Mouse (Mus musculus) lung, adult 2 months (tissue): ENCODE measurements around the gene Hist1h2bb.
"Not testable (repeated sequence)": the region's sequence is repeated elsewhere in the genome, so short reads cannot be mapped to it uniquely, and the experiment has no call there.

Experiments
- CTCF ChIP-seq: fragments of 200-500 bp; IDR thresholded peaks from 2 replicates; pipeline ENCODE4 v1.5.1; 2011; ENCODE audit warnings: mild to moderate bottlenecking, low read length, control low read depth; ENCODE audit not compliant: insufficient read depth
- POLR2A ChIP-seq: fragments of 200-500 bp; IDR thresholded peaks from 2 replicates; pipeline ENCODE4 v1.6.1; 2011; ENCODE audit warnings: low read depth, mild to moderate bottlenecking, control low read depth, low read length, borderline replicate concordance; ENCODE audit errors: extremely low read depth

DNA sequence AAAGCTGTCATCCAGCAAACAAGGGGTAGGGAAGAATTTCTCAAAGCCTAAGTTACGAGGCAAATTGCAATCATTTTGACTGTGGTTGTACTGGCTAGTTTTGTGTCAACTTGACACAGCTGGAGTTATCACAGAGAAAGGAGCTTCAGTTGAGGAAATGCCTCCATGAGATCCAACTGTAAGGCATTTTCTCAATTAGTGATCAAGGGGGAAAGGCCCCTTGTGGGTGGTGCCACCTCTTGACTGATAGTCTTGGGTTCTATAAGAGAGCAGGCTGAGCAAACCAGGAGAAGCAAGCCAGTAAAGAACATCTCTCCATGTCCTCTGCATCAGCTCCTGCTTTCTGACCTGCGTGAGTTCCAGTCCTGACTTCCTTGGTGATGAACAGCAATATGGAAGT is 23.1 kb downstream of the Hist1h2bb start, which contains the start of gene Trim38:
- TF ChIP-seq CTCF, POLR2A: not testable (repeated sequence)
